Mouse (Mus musculus): ENCODE results near the gene Grm7.

Grm7 gene

DNA sequence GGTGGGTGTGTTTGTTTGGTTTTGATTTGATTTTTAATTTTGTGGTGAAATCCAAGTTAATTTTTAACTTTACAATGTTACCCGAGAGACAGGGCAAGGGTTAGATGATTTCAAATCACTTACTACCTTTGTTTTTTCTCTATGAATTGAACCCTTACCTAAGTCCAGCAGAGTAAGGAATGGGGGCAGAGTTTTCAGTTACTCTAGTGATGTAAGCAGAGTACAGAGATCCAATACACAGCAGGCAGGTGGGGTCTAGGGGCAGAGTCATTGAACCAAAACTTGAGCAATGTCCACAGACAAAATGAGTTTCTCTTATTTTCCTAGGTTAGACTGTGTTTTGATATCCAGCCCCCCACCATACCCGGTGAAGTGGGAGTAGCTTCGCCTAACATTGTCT lies 723.2 kb downstream of the Grm7 start:
- no peak for DNase-seq (ENCODE audit: low read depth)

DNA sequence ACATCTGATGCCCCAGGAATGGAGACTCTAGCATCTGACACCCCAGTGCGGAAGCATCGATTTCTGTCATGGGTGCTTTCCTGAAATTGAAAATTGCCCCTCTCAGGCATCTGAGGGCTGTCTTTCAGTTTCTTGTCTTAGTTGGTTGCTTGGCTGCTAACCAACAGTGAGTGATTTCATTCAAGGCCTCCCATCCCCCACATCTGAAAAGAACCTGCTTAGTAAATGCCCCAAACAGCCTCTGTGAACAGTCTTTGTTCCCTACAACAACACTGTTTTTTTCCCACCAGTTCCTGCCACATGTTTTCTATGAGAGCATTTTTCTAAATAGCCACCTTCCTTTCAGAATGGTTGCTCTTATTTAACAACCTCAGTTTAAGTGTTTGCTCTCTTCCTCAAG lies 723.6 kb downstream of the Grm7 start:
- DNase-seq (ENCODE audit: low read depth) = no peak

- DNase-seq (ENCODE audit: low read depth) = no peak
These were observed 726.4 kb downstream of the Grm7 start for GRCm38 (mm10) chr6:111371581-111372349.

DNA sequence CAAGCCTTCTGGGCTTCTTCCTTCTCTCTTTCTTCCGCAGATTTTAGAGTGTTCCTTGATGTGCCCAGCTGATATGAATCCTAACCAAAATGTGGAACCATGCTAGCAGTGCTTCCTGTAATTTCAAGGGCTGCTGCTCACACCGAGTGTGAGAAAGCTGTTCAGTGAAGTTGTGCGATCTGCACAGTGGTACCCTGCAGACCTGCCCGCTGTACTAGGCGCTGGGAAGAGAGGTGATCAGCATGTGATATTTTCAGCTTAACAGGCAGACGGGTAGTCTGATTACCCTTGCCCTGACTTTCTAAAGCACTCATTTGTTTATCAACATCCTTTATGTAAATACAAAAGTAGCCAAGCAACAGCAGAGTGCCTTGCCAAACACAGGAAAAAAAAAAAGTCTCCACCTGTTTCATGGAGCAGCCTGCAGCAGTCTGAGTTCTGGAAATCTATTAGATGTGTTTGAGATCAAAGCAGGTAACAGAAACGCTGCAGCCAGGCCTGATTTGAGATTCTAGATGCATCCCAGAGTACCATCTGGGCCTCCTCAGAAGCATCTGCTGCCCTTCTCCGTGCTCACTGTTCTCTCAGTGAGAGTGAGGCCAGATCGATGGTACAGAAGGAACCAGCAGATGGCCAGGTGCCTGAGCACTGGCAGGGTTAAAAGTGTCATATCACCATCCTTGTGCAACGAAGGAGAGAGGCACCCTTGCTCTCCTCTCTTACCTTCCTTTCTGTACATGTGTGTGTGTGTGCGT lies 727.4 kb downstream of the Grm7 start:
- DNase-seq (ENCODE audit: low read depth) = no peak

- no peak for DNase-seq (ENCODE audit: low read depth)
These were observed 735.3 kb downstream of the Grm7 start for GRCm38 (mm10) chr6:111380710-111381109.

- no peak for DNase-seq (ENCODE audit: low read depth)
These were observed 763.4 kb downstream of the Grm7 start for GRCm38 (mm10) chr6:111408750-111409149.

- DNase-seq (ENCODE audit: low read depth) = no peak
These were observed 779.4 kb downstream of the Grm7 start for GRCm38 (mm10) chr6:111424737-111425136.

GRCm38 (mm10) chr6:111446228-111446627 lies 800.8 kb downstream of the Grm7 start:
- DNase-seq (ENCODE audit: low read depth) = no peak

GRCm38 (mm10) chr6:111447851-111448250 lies 802.5 kb downstream of the Grm7 start:
- DNase-seq (ENCODE audit: low read depth) = no peak

- DNase-seq (ENCODE audit: low read depth) = no peak
These were observed 803.8 kb downstream of the Grm7 start for GRCm38 (mm10) chr6:111449054-111449783.

DNA sequence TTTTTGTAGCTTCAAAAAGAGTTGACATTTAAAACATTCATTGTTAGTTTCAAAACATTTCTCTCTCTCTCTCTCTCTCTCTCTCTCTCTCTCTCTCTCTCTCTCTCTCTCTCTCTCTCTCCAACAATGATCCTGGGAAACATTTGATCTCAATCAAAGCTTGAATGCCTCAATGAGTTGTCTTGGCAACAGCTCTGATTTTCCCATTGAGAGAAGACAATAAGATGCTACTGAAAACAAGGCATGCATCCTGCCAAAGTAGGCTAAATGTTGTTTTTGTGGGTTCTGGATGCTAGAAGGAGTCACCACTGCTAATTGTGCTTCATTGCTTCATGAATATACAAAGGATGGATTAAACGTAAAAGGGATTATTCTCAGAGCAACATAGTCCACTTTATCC lies 836.5 kb downstream of the Grm7 start:
- no peak for DNase-seq (ENCODE audit: low read depth)

- no peak for DNase-seq (ENCODE audit: low read depth)
These were observed 840.7 kb downstream of the Grm7 start for GRCm38 (mm10) chr6:111486081-111486480.

DNA sequence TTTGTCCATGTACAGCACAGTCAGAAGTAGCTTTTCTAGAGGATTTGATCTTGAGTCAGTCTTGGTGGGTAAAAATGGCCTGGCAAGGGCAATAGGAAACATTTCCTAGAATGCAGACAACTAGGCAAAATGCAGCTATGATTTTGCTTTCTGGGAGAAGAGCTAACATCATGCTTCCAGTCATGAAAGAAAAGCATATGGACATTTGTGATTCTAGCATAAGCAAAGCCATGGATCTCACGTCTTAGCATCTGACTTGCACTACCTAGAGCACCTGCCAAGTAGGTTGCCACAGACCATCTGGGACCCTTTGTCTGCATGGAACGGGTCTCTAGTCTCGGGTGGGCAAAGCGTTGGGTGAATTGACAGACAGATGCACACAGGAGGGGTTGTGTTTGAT lies 842.2 kb downstream of the Grm7 start:
- DNase-seq (ENCODE audit: low read depth) = no peak

DNA sequence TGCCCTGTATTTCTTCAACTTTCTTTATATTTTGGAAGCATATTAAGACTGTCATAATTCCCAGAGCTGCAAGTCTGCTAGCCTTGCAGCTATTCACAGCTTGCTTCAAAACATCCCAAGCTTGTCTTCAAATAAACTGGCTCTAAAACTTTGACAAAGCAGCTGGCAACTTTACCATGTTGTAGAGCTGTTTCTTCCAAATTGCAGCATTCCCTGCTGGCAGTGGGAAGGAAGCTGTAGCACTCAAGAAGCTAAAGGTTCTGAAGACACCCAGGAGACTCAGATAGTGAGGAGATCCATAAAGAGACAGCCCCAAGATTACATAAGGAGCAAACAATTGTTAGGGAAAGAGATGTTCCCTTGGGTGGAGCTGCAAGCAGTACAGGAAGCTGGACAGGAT lies 846.8 kb downstream of the Grm7 start:
- DNase-seq (ENCODE audit: low read depth) = no peak

GRCm38 (mm10) chr6:111499542-111499941 lies 854.2 kb downstream of the Grm7 start:
- DNase-seq (ENCODE audit: low read depth) = no peak

DNA sequence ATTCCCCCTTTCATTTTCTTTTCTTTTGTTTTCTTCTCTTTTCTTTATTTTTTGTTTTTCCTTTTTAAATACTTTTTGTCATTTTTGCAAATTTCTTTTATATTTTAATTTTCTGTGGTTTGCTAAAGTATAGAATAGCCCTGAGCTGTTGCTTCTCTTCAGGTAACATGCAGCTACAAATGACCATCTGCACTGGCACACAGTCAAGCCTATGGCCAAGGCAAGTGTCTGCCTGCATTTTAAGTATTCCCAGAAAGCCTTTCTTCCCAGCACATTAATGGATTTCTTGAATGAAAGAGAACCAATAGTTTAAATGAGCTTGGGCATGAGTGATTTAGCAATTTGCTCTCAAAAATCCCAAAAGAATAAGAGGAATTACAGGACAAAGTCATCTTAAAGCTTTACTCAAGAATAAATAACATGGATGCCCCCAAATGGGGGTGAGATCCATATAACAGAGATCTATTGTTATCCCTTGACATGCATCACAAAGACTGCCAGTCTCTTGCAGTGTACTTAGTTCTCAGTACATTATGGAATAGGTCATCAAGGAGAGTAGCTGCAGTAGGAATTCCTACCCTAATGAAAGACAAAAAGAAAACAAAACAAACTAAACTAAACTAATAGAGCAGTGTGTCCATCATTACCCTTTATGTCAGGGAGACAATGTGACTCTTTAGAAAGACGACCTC lies 865.5 kb downstream of the Grm7 start:
- DNase-seq (ENCODE audit: low read depth) = no peak

GRCm38 (mm10) chr6:111512359-111512758 lies 867.0 kb downstream of the Grm7 start:
- no peak for DNase-seq (ENCODE audit: low read depth)

- no peak for DNase-seq (ENCODE audit: low read depth)
These were observed 875.8 kb downstream of the Grm7 start for GRCm38 (mm10) chr6:111521229-111521628.

DNA sequence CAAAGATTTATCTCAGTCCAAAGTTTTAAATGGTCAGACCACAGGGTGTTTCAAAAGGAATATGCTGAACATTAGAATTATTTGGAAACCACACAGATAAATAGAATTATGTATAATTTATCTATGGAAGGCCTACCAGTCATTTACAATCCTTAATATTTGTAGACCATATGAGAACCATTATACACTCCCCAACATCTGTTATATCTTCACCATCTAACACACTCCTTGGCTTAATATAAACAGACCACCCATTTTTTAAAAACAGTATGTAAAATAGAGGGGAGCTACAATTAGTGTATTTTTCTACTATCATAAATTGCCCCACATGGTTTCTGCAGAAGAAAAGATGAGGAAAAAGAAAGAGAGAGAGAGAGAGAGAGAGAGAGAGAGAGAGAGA lies 876.7 kb downstream of the Grm7 start:
- no peak for DNase-seq (ENCODE audit: low read depth)

- no peak for DNase-seq (ENCODE audit: low read depth)
These were observed 884.6 kb downstream of the Grm7 start for GRCm38 (mm10) chr6:111529985-111530384.

DNA sequence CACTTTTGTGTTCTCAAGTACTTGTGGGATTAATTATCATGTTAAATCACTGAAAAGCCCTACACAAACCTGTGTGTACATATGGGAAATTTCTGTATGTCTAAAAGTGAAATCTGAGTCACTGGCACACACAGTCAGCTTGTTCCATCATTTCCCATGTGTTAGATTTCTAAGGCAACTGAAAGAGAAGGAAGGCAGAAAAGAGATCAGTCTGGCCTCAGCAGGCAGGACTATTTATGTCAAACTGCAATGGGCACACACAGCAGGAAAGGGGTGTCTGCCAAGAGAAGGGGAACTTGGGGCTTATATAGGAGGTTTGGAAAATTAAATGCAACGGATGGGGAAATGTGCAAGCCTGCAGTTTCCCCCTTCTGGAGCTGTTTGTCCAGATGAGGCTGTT lies 913.2 kb downstream of the Grm7 start:
- no peak for DNase-seq (ENCODE audit: low read depth)

DNA sequence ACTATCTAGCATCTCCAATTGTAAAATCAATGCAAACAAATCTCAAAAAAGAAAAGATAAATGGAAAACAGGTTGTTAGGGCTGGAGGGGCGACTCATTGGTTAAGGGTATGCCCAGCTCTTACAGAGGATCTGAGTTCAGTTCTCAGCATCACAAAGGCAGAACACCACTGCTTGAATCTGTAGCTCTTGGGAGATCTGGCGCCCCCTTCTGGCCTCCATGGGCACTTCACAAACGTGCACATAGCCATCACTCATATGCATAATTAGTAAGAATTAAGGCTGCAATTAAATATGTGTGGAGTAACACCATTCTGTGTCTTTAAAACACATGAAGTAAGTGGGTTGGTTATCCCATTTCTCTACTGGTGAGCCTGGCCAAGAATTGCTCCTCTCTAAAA lies 914.1 kb downstream of the Grm7 start:
- no peak for DNase-seq (ENCODE audit: low read depth)
